Mouse (Mus musculus): ENCODE measurements around the gene Syt12. TPM values are rescaled to one million over a fixed set of nuclear protein-coding genes. Genes with fewer than 3 reads are reported as not detected.

Syt12 gene
- polyA plus RNA-seq, 1 experiment from 2014 or later = 1.9 TPM

DNA sequence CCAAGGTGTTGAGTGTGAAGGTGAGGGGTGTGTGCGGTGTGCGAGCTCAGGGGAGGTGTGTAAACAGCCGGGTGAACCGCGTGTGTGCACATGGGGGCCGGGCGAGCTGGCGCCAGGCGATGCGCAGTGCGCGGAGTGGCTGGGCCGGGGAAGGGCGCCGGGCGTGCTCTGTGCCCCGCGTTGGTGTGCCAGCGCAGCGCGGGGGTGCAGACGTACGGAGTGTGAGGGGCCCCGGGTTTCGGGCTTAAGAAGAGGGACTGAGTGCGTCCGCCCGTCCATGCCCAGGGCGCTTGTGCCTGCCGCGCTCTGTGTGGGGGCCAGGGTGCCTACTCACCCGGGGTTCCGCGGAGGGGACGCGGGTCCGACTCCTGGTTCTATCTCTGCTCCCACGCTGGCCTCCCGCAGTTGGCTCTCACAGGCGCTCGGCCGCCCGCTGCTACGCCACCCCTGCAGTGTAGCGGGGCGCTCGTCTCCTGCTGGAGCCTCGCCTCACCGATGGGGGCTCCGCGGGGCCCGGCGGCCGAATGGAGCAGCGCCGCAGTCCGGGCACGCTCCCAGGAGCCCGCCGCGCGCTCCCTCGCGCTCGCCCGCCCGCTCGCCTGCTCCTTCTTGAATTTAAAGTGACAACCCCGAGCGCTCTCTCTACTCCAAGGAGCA lies 518 bp downstream of the Syt12 start:
- WGBS = under 1% methylated on average over 63 of the region's 70 CpGs
- peak overlapping the region; percentile 53 for H3K4me3 ChIP-seq (ENCODE audit: low read depth, low read length)
- H3K27ac ChIP-seq (ENCODE audit: low read depth, low read length) = no peak overlapping the region
- 0 out of 2 replicates have a peak, but pooled peaks cover 6% of the 10 kb centered on the region for H3K4me1 ChIP-seq (ENCODE audit: control insufficient read depth, insufficient read depth, low read length)
- H3K4me2 ChIP-seq (ENCODE audit: low read length) = peak overlapping the region; percentile 95
- DNase-seq (ENCODE audit: low spot score) = peak; percentile 62
- no peaks in the 10 kb centered on the region for H3K36me3 ChIP-seq (ENCODE audit: control insufficient read depth, insufficient read depth, low read length)
- no peaks in the 10 kb centered on the region for H3K9me3 ChIP-seq (replicated peaks; ENCODE audit: control insufficient read depth, low read length)
- peak overlapping the region; percentile 58 for H3K9ac ChIP-seq (ENCODE audit: low read length)
- peak; percentile 65; the same call in 1 of the 2 replicates for ATAC-seq
- peaks cover 25% of the 10 kb centered on the region for H3K27me3 ChIP-seq (replicated peaks; ENCODE audit: control insufficient read depth, insufficient read depth, low read length)

DNA sequence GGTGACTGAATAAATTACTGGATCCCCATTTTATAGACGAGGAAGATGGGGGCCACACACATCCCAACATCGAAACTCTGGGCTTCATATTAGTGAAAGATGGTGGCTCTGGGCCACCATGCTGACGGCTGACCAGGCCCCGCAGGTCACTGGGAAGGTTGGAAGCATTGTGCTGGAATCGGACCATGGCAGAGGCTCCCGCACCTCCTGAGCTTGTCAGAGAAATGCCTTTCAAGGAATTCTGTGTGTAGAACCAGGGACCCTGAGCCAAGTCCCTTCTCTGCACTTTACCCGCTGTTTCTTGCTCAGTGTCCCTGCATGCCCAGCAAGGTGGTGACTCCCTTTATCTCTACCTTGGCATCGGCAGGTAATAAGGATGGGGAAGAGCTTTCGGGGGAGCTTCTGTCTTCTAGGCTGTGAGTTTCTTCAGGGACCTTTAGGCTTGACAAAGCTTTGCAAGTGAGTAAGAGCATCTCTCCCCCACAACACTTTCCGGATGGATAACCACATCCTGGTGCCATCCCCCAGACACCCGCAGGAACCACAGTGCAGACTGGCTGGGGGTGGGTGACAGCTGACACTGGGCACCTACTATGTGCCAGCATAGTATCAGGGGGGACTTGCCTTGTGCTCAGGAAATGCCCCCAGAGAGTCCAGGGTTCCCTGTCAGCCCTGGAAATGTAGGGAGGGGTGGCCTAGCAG lies 1.9 kb downstream of the Syt12 start:
- Histone ChIP-seq H3K4me2 (ENCODE audit: low read length) (no peak overlapping the region), H3K27me3 (replicated peaks; ENCODE audit: control insufficient read depth, insufficient read depth, low read length) (peaks cover 25% of the 10 kb centered on the region), H3K27ac (ENCODE audit: low read depth, low read length) (no peak overlapping the region), H3K36me3 (ENCODE audit: control insufficient read depth, insufficient read depth, low read length) (no peaks in the 10 kb centered on the region), H3K9me3 (replicated peaks; ENCODE audit: control insufficient read depth, low read length) (no peaks in the 10 kb centered on the region), H3K9ac (ENCODE audit: low read length) (no peak overlapping the region), H3K4me3 (ENCODE audit: low read depth, low read length) (no peak overlapping the region), H3K4me1 (ENCODE audit: control insufficient read depth, insufficient read depth, low read length) (0 out of 2 replicates have a peak, but pooled peaks cover 6% of the 10 kb centered on the region)
- no peak for DNase-seq (ENCODE audit: low spot score)
- no peak for ATAC-seq
- WGBS = 74% methylated on average over 11 of the region's 11 CpGs

DNA sequence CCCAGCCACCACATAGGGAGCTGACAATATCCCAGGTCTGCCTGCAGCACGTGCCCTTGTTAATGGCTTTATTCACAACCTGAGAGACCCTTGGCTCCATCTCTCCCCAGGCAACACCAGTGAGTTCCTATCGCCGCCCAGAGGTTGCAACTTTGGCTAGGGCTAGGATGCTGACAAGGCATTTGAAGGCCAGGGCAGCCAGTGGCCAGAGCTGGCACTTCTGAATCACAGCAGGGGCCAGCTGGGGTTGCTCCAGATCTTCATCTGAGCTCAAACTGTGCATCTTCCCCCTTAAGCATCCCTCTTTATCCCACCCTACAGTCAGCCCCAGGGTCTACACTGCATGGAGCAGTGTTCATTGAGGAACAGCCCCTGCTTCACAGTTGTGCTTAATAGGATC lies 2.5 kb downstream of the Syt12 start:
- 42% methylated on average over 3 of the region's 3 CpGs for WGBS
- ATAC-seq = no peak
- no peaks in the 10 kb centered on the region for H3K36me3 ChIP-seq (ENCODE audit: control insufficient read depth, insufficient read depth, low read length)
- no peak overlapping the region for H3K9ac ChIP-seq (ENCODE audit: low read length)
- DNase-seq (ENCODE audit: low spot score) = no peak
- H3K4me2 ChIP-seq (ENCODE audit: low read length) = no peak overlapping the region
- H3K9me3 ChIP-seq (replicated peaks; ENCODE audit: control insufficient read depth, low read length) = no peaks in the 10 kb centered on the region
- H3K4me1 ChIP-seq (ENCODE audit: control insufficient read depth, insufficient read depth, low read length) = 0 out of 2 replicates have a peak, but pooled peaks cover 6% of the 10 kb centered on the region
- no peak overlapping the region for H3K27ac ChIP-seq (ENCODE audit: low read depth, low read length)
- H3K27me3 ChIP-seq (replicated peaks; ENCODE audit: control insufficient read depth, insufficient read depth, low read length) = peaks cover 25% of the 10 kb centered on the region
- no peak overlapping the region for H3K4me3 ChIP-seq (ENCODE audit: low read depth, low read length)

DNA sequence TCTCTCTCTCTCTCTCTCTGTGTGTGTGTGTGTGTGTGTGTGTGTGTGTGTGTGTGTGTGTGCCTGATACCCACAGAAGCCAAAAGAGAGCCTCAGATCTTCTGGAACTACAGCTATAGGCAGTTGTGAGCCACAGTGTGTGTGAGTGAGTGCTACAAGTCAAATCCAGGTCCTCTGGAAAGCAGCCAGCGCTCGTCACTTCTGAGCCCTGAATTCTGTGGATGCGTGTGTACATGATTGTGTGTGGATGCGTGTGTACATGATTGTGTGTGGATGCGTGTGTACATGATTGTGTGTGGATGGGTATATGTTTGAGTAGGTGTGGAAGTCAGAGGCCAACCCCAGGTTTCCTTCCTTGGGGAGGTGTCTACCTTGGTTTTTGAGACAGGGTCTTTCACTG lies 3.7 kb downstream of the Syt12 start:
- Histone ChIP-seq H3K4me3 (ENCODE audit: low read depth, low read length) (no peak overlapping the region), H3K4me1 (ENCODE audit: control insufficient read depth, insufficient read depth, low read length) (0 out of 2 replicates have a peak, but pooled peaks cover 6% of the 10 kb centered on the region), H3K27ac (ENCODE audit: low read depth, low read length) (no peak overlapping the region), H3K36me3 (ENCODE audit: control insufficient read depth, insufficient read depth, low read length) (no peaks in the 10 kb centered on the region), H3K9me3 (replicated peaks; ENCODE audit: control insufficient read depth, low read length) (no peaks in the 10 kb centered on the region), H3K27me3 (replicated peaks; ENCODE audit: control insufficient read depth, insufficient read depth, low read length) (peaks cover 25% of the 10 kb centered on the region), H3K4me2 (ENCODE audit: low read length) (no peak overlapping the region), H3K9ac (ENCODE audit: low read length) (no peak overlapping the region)
- DNase-seq (ENCODE audit: low spot score) (no peak), ATAC-seq (no peak)
- WGBS = 84% methylated on average over 5 of the region's 5 CpGs

DNA sequence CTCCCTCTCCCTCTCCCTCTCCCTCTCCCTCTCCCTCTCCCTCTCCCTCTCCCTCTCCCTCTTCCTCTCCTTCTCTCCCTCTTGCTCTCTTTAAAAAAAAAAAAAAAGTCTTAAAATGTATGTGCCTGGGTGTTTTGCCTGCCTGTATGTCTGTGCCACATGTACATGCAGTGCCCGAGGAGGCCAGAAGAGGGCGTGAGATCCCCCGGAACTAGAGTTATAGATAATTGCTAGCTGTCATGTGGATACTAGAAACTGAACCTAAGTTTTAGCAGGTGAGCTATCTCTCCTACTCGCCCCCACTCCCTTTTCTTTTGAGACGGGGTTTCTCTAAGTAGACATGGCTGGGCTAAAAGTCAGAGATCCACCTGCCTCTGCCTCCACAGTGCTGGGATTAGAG lies 8.9 kb downstream of the Syt12 start:
- Histone ChIP-seq H3K4me1 (ENCODE audit: control insufficient read depth, insufficient read depth, low read length) (no peaks in the 10 kb centered on the region), H3K4me3 (ENCODE audit: low read depth, low read length) (no peak overlapping the region), H3K27ac (ENCODE audit: low read depth, low read length) (no peak overlapping the region), H3K36me3 (ENCODE audit: control insufficient read depth, insufficient read depth, low read length) (no peaks in the 10 kb centered on the region), H3K9me3 (replicated peaks; ENCODE audit: control insufficient read depth, low read length) (no peaks in the 10 kb centered on the region), H3K4me2 (ENCODE audit: low read length) (no peak overlapping the region), H3K9ac (ENCODE audit: low read length) (no peak overlapping the region), H3K27me3 (replicated peaks; ENCODE audit: control insufficient read depth, insufficient read depth, low read length) (no peaks in the 10 kb centered on the region)
- ATAC-seq = no peak
- DNase-seq (ENCODE audit: low spot score) = no peak
- WGBS = 40% methylated on average over 5 of the region's 5 CpGs

DNA sequence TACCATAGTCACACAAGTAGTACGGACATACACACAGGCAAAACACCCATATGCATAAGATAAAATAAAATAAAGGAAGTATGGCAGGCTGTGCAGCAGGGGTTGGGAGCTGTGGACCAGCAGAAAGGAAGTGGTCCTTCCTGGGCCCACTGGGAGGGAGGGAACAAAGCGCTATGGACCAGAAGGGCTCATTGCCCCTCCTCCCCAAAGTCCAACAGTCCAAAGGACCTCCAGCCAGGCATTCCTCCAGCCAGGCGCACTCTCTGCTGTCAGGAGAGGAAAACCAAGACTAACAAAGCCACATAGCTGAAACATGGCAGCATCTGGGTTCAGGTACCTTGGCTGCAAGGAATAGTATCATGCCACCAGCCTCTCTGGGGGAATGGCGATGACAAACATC lies 12.6 kb downstream of the Syt12 start:
- no peaks in the 10 kb centered on the region for H3K9me3 ChIP-seq (replicated peaks; ENCODE audit: control insufficient read depth, low read length)
- H3K36me3 ChIP-seq (ENCODE audit: control insufficient read depth, insufficient read depth, low read length) = no peaks in the 10 kb centered on the region
- H3K4me2 ChIP-seq (ENCODE audit: low read length) = no peak overlapping the region
- H3K4me3 ChIP-seq (ENCODE audit: low read depth, low read length) = no peak overlapping the region
- no peak overlapping the region for H3K27ac ChIP-seq (ENCODE audit: low read depth, low read length)
- 83% methylated on average over 4 of the region's 4 CpGs for WGBS
- ATAC-seq = no peak
- no peaks in the 10 kb centered on the region for H3K27me3 ChIP-seq (replicated peaks; ENCODE audit: control insufficient read depth, insufficient read depth, low read length)
- no peak overlapping the region for H3K9ac ChIP-seq (ENCODE audit: low read length)
- DNase-seq (ENCODE audit: low spot score) = no peak
- H3K4me1 ChIP-seq (ENCODE audit: control insufficient read depth, insufficient read depth, low read length) = no peaks in the 10 kb centered on the region

DNA sequence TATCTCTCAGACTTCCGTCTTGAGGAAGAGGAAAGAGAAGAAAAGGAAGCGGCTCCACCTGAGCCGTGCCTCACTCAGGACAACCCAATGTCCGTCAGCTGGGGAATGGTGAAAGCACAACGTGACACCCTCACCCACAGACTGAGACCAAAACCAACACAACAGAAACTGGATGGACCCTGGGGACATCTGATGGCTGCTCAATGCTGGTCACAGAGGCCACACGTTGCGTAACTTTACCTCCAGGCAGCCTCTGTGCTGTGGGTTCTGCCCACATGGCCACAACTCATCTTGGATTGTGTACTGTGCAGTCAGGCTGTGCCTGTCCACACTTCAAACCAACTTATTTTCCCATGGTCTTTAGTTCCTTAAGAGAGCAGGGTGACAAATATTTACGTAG lies 15.3 kb downstream of the Syt12 start:
- H3K27me3 ChIP-seq (replicated peaks; ENCODE audit: control insufficient read depth, insufficient read depth, low read length) = no peaks in the 10 kb centered on the region
- no peak overlapping the region for H3K4me3 ChIP-seq (ENCODE audit: low read depth, low read length)

DNA sequence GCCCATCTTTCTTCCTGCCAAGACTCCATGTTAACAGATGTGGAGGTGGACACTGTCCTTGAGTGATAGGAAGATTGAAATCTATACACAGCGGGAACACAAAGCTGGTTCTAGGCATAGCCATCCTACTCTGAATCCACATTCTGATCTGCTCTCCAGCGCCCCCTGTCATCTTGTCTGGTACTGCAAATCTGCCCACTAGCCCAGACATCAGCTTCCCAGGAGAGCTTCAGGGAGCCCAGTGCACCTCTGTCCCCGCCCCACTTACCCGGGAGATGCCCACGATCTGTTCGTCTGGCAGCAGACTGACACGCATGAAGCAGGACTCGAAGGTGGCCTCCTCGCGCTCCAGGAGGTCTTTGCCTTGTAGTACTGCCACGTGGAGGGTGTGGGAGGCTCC lies 21.0 kb downstream of the Syt12 start:
- Histone ChIP-seq H3K27ac (ENCODE audit: low read depth, low read length) (no peak overlapping the region), H3K9ac (ENCODE audit: low read length) (no peak overlapping the region), H3K27me3 (replicated peaks; ENCODE audit: control insufficient read depth, insufficient read depth, low read length) (no peaks in the 10 kb centered on the region), H3K4me3 (ENCODE audit: low read depth, low read length) (no peak overlapping the region), H3K4me2 (ENCODE audit: low read length) (no peak overlapping the region), H3K4me1 (ENCODE audit: control insufficient read depth, insufficient read depth, low read length) (no peaks in the 10 kb centered on the region), H3K36me3 (ENCODE audit: control insufficient read depth, insufficient read depth, low read length) (no peaks in the 10 kb centered on the region), H3K9me3 (replicated peaks; ENCODE audit: control insufficient read depth, low read length) (no peaks in the 10 kb centered on the region)
- DNase-seq (ENCODE audit: low spot score) = peak; percentile 41
- 7% methylated on average over 11 of the region's 11 CpGs for WGBS
- ATAC-seq = no peak

More for the DNA sequence above, 15.3 kb downstream of the Syt12 start:
- no peak overlapping the region for H3K9ac ChIP-seq (ENCODE audit: low read length)
- no peak for ATAC-seq
- H3K4me2 ChIP-seq (ENCODE audit: low read length) = no peak overlapping the region
- WGBS = 93% methylated on average over 8 of the region's 8 CpGs
- H3K4me1 ChIP-seq (ENCODE audit: control insufficient read depth, insufficient read depth, low read length) = no peaks in the 10 kb centered on the region
- DNase-seq (ENCODE audit: low spot score) = no peak
- no peaks in the 10 kb centered on the region for H3K36me3 ChIP-seq (ENCODE audit: control insufficient read depth, insufficient read depth, low read length)
- no peak overlapping the region for H3K27ac ChIP-seq (ENCODE audit: low read depth, low read length)
- no peaks in the 10 kb centered on the region for H3K9me3 ChIP-seq (replicated peaks; ENCODE audit: control insufficient read depth, low read length)

Data from forebrain, embryonic 14.5 days (tissue).